Mouse (Mus musculus) heart, adult 18-20 months (tissue): ENCODE measurements around the gene Snrnp35. TPM values are rescaled to one million over a fixed set of nuclear protein-coding genes. Genes with fewer than 3 reads are reported as not detected.
"Not testable (repeated sequence)": the region's sequence is repeated elsewhere in the genome, so short reads cannot be mapped to it uniquely, and the experiment has no call there.

Source experiments
- DNase-seq, 2 experiments: peaks; one replicate each; pipeline ENCODE4 v3.0.0; 2021 to 2022; ENCODE audit warnings: mixed read lengths in 1 of 2
- long read RNA-seq, 2 experiments: library from polyadenylated mRNA; stranded (forward); transcript quantifications; one replicate each; pipeline ENCODE4 v2.0.0; 2021
- total RNA-seq, 2 experiments: library from RNA; stranded (reverse); gene quantifications; 2 replicates each; pipeline ENCODE4 v1.2.3; 2021

Gene Snrnp35
- 10 to 100 TPM; 14.0 to 14.2 TPM for total RNA-seq
- long read RNA-seq, experiment 1, partial matches to known transcripts: 16 of 17 reads
- long read RNA-seq, experiment 1, other reads (novel, unspliced or antisense): 0 of 17 reads
- long read RNA-seq, experiment 2, partial matches to known transcripts: 0 of 11 reads
- long read RNA-seq, experiment 2, other reads (novel, unspliced or antisense): 8 of 11 reads

DNA sequence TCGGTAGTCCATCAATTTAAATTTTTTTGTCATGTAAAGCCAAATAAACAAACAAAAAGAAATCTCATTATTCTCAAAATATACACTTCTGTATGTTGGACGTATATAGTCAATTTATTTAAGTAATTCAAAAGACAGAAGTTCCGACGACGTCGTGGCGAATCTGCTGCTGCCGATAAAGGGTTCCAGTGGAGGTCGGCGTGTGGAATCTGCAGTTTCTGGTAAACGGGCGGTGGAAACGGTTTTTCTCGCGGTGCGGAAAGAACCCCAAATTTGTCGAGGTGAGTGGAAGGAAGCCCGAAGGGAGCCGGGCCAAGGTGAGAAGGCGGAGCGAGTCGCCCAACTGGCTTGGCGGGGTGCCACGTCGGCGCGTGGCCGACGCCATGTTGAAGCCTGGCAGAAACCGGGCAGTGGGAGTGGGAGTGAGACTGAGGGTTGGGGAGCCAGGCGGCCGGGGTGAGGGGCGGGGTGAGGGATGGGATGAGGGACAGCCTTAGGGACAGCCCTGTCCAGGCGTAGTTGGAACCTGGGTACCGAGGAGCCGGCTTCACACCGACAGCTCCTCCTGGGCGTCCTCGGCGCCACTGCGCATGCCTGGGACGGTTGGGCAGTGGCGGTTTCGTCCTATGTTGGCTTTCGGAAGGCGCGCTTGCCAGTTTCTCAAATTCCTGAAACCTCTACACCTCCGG, at the start of gene Snrnp35:
Snrnp35 (plus strand) TSS at position 169 of the 689 bp plus-strand sequence.
- peak; percentile 94 to 95 for DNase-seq

DNA sequence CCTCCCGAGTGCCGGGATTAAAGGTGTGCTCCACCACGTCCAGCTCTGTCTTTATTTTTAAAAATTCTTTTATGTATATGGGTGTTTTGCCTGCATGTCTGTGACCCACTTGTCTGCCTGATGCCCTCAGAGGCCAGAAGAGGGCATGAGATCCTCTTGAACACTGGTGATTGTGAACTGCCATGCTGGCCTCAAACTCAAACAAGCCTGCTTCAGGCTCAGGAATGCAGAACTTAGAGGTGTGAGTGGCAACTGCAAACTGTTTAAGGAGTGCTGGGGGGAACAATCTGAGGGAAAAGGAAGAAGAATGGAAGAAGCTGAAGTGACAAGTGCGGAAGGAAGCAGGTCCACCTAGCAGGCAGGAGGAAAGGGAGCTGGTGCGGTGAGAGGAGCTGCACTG, 44.7 kb upstream of the Snrnp35 start:
- DNase-seq: peak; percentile 50 to 53

DNA sequence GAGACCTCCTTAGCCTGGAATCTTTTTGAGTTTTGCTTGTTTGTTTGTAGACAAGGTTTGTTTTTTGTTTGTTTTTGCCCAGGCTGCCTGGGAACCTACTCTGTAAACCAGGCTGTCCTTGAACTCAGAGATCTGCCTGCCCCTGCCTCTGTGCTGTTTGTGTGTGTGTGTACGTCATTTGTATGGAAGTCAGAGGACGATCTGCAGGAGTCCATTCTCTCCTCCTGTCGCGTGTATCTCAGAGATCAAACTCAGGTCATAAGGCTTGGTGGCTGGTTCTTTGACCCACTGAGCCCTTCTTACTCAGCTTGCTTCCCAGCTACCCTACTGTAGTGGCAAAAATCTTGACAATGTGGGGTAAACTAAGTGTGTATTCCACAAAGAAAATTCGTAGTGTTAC, 44.2 kb upstream of the Snrnp35 start:
- no peak for DNase-seq

DNA sequence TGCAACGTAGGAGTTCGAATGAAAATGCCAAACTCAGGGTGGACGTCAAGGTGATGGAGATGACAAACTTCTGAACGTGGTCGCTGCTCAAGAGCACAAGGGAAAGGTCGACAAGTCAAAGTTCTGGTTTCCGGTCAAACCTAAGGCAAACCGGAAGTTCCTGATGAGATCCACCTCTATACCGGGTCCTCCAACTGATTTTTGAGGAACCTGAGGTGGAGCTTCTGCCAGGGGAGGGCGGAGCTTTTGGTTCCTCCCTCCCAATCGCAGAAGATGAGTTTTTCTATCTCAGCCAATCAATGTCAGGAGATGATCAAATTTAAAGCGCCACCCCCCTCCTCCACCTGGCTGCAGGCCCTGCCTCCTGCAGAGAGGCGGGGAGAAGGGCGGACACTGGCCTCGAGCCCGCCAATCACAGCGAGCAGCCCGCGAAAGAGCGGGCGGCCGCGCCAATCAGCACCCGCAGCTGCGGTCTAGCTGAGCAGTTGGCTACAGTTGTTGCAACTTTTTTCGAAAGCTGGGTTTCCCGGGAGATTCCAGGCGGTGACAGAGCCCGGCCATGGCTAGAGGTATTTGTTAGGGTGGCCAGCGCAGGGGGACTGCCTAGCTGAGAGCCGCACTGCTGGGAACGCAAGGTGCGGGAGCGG, 43.4 kb upstream of the Snrnp35 start, which contains the start of gene Kmt5a:
Kmt5a (plus strand) TSS at position 484 of the 647 bp plus-strand sequence.
- peak; percentile 95 to 96 for DNase-seq

DNA sequence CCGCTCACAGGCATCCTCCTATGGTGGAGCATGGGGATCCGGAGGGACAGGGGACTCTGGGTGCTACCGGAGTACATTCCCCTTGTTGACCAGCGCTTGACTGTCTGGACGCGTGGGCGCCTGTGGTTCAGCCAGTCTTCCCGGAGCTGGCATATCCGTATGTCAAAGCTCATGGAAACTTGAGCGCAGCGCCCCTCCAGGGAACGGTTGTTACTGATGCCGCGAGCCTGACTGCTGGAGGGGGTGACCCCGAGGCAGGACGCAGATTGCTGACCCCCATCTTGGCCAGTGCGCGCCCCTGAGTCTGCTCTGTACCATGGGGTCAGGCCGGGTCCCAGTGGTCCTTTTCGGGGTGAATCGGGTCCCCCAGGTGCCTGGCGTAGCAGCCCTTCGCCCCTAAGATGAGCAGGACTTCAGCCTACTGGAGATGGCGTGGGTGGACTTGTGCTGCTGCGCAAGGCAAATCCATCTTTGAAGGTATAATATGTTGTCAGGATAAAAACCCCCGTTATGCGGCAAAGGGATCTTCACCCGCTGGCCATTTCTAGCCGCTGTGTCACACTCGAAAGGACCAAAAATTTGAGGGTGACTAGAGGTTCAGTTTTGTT, 42.7 kb upstream of the Snrnp35 start:
- DNase-seq: no peak

DNA sequence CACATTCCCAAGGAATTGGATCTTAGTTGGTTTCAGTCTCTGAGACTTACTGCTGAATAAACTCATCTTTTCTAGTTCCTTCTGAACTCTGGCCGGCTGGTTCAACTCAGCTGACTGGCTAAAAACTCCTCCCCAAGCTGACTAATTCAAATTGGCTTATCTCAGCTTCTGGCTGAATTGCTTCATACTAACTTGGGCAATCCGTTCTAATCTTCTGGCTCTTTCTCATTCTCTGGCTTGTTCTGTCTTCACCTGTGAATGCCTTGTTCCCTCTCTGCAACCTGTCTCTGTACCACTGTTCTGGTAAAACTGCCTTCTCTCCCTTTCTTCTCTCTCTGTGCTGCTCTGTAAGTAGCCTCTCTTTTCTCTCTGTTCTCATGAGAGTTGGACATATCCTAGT, 40.3 kb upstream of the Snrnp35 start:
- no peak for DNase-seq

DNA sequence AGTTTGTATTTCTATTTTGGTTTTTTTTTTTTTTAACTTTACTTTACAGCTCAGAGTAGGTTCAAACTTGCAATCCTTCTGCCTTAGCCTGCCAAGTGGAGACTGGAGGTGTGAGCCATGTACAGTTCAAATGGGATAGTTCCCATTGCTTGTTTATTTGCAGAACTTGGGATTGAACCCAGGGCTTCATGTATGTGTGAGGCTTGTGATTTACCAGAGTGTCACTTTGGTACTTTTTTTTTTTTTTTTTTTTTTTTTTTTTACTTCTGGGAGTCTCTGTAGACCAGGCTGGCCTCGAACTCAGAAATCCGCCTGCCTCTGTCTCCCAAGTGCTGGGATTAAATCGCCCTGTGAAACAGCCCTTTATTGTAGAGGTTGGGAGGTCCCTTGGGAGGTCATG, 38.7 kb upstream of the Snrnp35 start:
- DNase-seq: no peak

DNA sequence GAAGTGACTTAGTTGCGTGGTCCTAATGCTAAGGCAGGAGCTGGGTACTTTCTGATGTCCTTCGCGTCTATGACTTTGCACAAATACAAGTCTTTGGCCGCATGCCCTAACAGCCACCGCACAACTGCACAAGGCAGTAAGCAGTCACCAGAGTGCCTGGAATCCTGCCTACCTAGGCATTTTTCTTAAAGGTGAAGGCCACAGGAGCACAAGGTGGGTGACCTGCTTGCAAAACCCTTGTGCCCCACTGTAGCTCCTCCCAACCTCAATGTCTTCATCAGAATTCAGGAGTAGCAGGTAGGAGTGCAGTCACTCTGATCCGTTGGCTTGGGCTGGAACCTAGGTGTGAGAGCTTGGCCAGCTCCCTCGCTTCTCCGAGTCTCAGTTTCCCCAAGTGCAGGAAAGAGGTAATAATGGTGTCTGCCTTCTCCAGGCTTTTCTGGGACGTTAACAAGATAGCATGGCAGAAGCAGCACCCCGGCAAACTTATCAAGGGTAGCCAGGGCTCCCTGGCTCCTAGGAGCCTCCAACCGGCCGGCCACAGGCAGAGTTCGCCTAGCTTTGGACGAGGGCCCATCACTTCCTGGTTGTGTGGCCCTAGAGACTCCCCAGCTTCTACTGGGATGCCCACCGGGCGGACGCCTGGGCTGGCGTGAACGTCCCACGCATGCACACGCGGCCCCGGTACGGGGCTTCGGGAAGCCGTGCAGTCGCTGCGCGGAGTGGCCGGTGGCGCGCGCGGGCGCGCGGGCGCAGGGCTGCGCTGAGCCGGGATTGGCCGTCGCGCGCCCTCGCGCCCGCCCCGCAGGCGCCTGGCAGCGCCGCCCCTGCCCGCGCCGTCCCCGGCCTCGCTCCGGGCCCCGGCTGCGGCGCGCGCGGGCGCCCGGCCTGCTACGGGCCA, 38.0 kb upstream of the Snrnp35 start:
- DNase-seq: peak; percentile 82 to 84

DNA sequence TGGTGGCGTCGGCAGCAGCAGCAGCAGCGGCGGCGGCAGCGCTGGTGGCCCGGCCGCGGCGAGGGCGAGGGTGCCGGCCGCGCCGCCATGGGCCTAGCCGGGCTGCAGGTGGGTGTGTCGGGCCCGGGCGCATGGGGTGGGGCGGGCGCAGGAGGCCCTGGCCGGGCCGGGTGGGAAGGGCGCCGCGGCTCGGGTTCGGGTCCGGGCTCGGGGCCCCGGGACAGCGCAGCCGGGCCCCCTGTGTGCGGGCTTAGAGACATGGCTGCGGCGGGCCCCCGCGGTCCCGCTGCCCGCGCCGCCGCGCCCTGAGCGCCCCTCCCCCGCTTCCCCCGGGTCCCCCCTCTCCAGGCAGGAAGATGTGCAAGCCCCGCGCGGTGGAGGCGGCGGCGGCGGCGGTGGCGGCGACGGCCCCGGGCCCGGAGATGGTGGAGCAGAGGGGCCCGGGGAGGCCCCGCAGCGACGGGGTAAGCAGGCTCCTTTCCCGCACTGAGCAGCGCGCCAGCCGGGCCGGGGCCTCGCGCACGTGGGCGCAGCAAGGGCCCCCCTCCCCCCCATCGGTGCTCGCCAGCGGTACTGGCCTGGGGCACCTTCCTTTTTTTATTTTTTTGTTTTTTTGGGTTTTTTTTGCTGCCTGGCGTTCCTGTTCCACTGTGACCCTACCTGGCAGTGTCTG, 37.2 kb upstream of the Snrnp35 start:
- DNase-seq: peak; percentile 55 to 70

DNA sequence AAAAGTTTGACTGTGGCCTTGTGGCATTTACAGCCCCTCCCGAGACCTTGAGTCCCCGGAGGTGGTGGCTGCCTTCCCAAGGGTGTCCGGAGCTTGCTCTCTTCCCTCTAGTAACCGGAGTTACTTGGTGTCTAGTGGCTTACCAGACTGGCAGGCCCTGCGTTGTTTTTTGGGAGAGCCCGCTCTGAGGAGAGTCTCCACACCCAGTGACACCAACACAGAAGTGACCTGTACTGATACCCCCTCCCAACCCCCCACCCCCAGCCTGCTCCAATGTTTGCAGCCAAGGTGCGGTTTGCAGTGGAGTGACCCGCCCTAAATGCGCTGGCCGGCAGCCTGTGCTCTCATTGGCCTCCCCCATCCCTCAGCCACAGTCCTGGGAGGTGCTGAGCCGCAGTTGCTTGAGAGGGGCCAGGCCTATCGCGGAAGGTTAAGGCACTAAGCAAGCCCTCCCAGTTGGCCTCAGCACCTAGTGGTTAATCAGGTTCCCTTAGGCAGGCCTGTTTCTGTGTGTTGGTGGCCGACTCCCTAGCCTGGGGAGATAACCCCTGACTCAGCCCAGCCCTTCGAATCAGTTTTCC, 36.5 kb upstream of the Snrnp35 start:
- DNase-seq: peak; percentile 74 to 88

DNA sequence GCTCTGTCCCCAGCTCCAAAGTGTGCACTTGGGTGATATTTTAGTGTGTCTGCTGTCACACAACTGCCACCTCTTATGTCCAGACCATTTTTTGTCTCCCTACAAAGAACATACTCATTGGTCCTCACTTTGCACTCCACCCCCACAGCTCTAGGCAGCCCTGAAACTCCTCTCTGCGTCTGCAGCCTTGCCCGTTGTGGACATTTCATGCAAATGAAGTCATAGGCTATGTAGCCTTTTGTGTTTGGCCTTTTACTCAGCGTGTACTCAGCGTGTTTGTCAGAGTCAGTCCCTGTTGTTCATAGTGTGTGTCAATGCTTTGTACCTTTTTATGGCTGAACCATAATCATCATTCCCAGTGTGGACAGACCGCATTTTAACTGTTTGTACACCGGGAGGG, 33.4 kb upstream of the Snrnp35 start:
- peak; percentile 45 to 52 for DNase-seq

DNA sequence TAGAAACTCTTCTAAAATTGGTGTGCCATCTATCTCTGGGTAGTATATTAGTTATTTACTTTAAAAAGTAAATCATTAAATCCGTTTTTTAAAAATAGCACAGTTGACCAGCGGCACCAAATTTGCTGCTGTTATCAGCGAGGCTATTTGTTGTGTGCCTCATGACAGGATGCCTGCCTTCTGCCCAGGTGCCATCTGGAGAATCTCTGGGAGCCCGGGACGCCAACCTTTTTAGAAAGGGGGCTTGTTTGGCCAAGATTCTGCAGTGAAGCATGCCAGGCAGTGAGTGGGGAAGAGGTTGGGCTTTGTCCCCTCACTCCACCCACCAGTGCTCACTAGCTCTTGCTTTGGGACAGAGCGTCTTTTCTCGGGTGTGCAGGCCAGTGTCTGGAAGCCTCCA, 32.9 kb upstream of the Snrnp35 start:
- DNase-seq: peak in 1 of 2 experiments; percentile 70

DNA sequence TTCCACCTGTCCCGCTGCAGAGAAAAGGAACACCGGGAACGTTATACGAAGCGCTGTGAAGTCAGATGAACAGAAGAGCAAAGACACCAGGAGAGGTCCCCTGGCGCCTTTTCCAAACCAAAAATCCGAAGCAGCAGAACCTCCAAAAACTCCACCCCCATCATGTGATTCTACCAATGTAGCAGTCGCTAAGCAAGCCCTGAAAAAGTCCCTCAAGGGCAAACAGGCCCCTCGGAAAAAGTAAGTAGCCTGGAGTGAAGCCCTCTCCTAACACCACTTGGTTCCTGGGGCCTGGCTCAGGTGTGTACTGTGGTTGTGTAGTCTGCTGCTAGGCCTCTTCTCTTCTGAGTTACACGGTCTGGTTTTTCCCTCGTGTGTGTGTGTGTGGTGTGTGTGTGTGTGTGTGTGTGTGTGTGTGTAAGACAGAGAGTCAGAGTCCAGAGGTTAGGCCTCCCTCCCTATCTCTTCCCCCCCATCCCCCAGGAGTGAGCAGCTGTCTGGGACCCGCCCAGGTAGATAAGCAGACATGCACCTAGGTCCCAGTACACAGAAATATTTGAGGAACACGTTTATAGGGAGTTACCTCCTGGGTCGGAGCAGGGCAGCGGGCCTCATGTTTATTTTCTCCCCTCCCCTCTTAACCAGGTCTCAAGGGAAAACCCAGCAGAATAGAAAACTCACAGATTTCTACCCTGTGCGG, 32.1 kb upstream of the Snrnp35 start:
- peak in 1 of 2 experiments; percentile 60 for DNase-seq

DNA sequence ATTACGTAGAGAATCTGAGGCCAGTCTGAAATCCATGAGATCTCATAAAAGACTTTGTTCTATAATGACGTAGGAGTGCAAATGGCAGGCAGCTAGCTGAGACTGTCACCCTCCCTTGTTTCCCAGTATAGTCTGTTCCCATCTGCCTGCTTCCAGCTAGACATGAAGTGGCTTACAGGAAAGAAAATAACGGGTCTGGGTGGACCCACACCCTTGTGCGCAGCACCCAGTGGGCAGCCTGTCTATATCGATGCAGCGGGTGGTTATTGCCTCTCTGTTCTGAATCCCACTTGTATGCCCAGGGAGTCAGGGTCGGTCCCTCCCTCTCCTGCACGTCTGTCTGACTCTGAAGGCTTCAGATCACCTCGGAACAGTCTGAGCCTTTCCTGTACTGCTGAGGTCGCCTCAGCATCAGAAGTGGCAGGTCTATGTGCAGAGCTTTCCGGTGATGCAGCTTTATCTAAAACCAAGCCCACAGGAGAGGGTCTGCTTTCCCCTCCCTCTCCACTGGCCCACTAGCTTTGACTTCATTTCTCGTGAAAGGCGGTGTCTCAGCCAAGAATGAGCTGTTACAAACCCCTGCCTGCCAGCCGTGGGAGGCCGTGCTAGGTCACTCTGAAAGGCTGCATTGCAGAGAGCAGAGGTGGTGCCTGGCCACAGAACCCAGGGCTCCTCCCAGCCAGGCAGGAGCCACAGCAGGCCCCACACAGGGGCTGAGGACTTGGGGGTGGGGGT, 30.3 kb upstream of the Snrnp35 start:
- DNase-seq: peak; percentile 36 to 39

DNA sequence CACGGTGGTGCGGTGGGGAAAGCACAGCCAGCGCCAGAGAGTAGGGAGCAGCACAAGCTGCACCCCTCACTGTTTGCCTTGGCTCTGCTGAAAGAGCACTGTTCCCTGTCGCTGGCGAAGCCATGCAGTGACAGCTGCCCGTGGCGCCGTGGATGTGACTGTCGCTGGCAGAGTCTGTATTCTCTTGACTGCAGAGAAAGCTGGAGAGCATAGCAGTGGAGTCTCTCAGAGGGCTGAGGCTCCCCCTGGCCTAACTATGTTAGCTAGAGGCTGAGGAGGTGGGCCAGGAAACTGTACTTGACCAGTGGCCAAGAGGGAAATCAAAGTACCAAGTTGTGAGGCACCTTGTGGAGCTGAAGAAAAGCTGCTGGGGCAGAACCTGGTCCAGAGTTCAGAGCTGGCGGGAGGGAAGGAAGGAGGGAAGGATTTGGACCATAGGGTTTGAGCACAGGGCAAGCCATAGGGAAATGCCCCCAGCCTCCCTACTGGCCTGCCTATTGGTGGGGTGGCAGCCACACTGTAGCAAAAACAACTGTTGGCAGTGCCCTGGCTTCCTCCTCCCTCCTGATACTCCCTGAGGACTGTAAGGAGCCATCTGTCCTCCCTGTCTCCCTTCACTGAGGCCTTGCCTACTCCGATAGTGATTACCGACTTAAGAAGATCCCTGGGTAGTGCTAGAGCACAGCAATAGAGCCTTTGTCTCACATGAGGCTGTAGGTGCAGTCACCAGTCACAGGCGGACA, 29.4 kb upstream of the Snrnp35 start:
- DNase-seq: peak in 1 of 2 experiments; percentile 41

DNA sequence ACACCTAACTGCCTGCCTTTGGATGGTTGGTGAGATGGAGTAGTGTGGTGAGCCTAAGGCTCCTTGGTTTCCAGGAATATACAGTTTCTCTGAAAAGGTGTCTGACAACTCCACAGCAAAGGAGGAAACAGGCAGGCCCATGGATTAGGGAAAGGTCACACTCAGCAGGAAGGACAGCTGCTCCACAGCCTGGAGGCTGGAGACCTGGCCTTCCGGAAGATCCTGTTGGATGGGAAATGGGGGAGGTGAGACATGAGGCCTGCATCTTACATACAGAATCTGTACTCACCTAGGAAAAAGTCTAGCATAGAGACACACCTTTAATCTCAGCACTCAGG, 28.9 kb upstream of the Snrnp35 start:
- no peak for DNase-seq

DNA sequence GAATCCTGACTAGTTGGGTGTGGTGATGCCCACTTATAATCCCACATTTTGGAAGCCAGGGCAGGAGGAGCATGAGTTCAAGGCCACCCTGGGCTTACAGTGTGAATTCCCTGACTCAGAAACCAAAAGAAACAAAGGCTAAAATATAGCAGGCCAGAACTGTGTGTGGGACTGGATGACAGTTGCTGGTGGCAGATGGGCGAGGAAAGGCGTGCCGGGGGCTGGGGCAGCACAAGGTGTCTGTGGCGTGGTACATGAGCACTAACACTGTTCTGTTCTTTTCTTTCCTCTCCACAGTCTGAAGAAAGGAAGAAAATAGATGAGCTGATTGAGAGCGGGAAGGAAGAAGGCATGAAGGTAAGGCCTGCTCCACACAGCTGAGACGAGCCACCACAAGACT, 26.2 kb upstream of the Snrnp35 start:
- no peak for DNase-seq

DNA sequence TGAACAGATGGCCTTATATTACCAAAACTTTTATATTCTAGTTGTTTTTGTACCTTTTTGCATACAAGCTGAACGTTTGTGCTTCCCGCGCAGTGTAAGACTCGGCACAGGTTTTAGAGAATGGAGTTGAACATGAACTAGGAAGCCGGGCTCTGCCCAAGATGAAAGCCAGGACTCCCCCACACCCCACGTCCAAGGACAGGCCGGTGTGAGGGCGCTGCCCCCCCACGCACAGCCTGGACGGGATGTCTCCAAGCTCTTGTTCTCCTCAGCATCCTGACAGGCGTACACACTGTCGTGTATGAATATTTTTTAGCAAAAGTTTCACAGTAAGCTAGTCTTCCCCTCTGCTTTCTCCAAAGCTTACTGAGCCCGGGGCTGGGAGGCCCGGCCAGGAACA, 22.0 kb upstream of the Snrnp35 start:
- not testable (repeated sequence) for DNase-seq
